Mouse (Mus musculus): ENCODE measurements at regions not wholly inside any gene's neighbourhood (a gene's known extent, or its start where the extent isn't known, plus 50 kb on each side); places are given as distances from the start of the nearest gene placed in this dataset.

GRCm38 (mm10) chr17:85873853-85874586, 185.9 kb upstream of the Six2 start:
- no peak overlapping the region for H3K4me3 ChIP-seq (ENCODE audit: low read length)
- H3K4me1 ChIP-seq (replicated peaks; ENCODE audit: control insufficient read depth, insufficient read depth, low read length), result peaks cover 12% of the 10 kb centered on the region
- no peak overlapping the region for H3K27ac ChIP-seq (ENCODE audit: low read length)
- 22% methylated on average over 13 of the region's 13 CpGs for WGBS
- H3K36me3 ChIP-seq (ENCODE audit: control insufficient read depth, insufficient read depth, low read length), result no peaks in the 10 kb centered on the region
- ATAC-seq (ENCODE audit: low read depth), result no peak
- H3K4me2 ChIP-seq (ENCODE audit: low read depth, low read length), result no peak overlapping the region
- no peak overlapping the region for H3K9ac ChIP-seq (ENCODE audit: low read length)
- no peaks in the 10 kb centered on the region for H3K9me3 ChIP-seq (ENCODE audit: control insufficient read depth, low read length)
- peaks cover 11% of the 10 kb centered on the region for H3K27me3 ChIP-seq (ENCODE audit: control insufficient read depth, insufficient read depth, low read depth, low read length)

GRCm38 (mm10) chr17:85872903-85873413, 184.9 kb upstream of the Six2 start:
- H3K4me1 ChIP-seq (replicated peaks; ENCODE audit: control insufficient read depth, insufficient read depth, low read length), result peaks cover 21% of the 10 kb centered on the region
- no peak overlapping the region for H3K27ac ChIP-seq (ENCODE audit: low read length)
- H3K36me3 ChIP-seq (ENCODE audit: control insufficient read depth, insufficient read depth, low read length), result no peaks in the 10 kb centered on the region
- no peak for ATAC-seq (ENCODE audit: low read depth)
- H3K4me2 ChIP-seq (ENCODE audit: low read depth, low read length), result no peak overlapping the region
- 28% methylated on average over 6 of the region's 6 CpGs for WGBS
- H3K9me3 ChIP-seq (ENCODE audit: control insufficient read depth, low read length), result no peaks in the 10 kb centered on the region
- H3K9ac ChIP-seq (ENCODE audit: low read length), result no peak overlapping the region
- H3K27me3 ChIP-seq (ENCODE audit: control insufficient read depth, insufficient read depth, low read depth, low read length), result peaks cover 11% of the 10 kb centered on the region
- no peak overlapping the region for H3K4me3 ChIP-seq (ENCODE audit: low read length)

- H3K27me3 ChIP-seq (ENCODE audit: control insufficient read depth, insufficient read depth, low read depth, low read length), result peaks cover 9% of the 10 kb centered on the region
- H3K4me2 ChIP-seq (ENCODE audit: low read depth, low read length), result peak overlapping the region; percentile 4; the same call in 1 of the 2 replicates
- 42% methylated on average over 8 of the region's 8 CpGs for WGBS
- H3K9me3 ChIP-seq (ENCODE audit: control insufficient read depth, low read length), result no peaks in the 10 kb centered on the region
- peak; percentile 88 for ATAC-seq (ENCODE audit: low read depth)
- H3K4me3 ChIP-seq (ENCODE audit: low read length), result no peak overlapping the region
- no peak overlapping the region for H3K9ac ChIP-seq (ENCODE audit: low read length)
- no peaks in the 10 kb centered on the region for H3K36me3 ChIP-seq (ENCODE audit: control insufficient read depth, insufficient read depth, low read length)
- peaks cover 21% of the 10 kb centered on the region for H3K4me1 ChIP-seq (replicated peaks; ENCODE audit: control insufficient read depth, insufficient read depth, low read length)
- H3K27ac ChIP-seq (ENCODE audit: low read length), result peak overlapping the region; percentile 80
Observed at GRCm38 (mm10) chr17:85870406-85870805, 182.3 kb upstream of the Six2 start.

GRCm38 (mm10) chr17:85869179-85869578, 181.1 kb upstream of the Six2 start:
- H3K9ac ChIP-seq (ENCODE audit: low read length), result no peak overlapping the region
- H3K9me3 ChIP-seq (ENCODE audit: control insufficient read depth, low read length), result no peaks in the 10 kb centered on the region
- H3K4me1 ChIP-seq (replicated peaks; ENCODE audit: control insufficient read depth, insufficient read depth, low read length), result peaks cover 21% of the 10 kb centered on the region
- WGBS, result 31% methylated on average over 5 of the region's 5 CpGs
- peak overlapping the region; percentile 0; the same call in 1 of the 2 replicates for H3K27ac ChIP-seq (ENCODE audit: low read length)
- ATAC-seq (ENCODE audit: low read depth), result 0 out of 2 replicates have a peak, but pooled peaks have one; percentile 22
- peaks cover 4% of the 10 kb centered on the region for H3K27me3 ChIP-seq (ENCODE audit: control insufficient read depth, insufficient read depth, low read depth, low read length)
- H3K4me3 ChIP-seq (ENCODE audit: low read length), result no peak overlapping the region
- H3K4me2 ChIP-seq (ENCODE audit: low read depth, low read length), result no peak overlapping the region
- no peaks in the 10 kb centered on the region for H3K36me3 ChIP-seq (ENCODE audit: control insufficient read depth, insufficient read depth, low read length)

- H3K27ac ChIP-seq (ENCODE audit: low read length), result no peak overlapping the region
- no peak overlapping the region for H3K9ac ChIP-seq (ENCODE audit: low read length)
- no peaks in the 10 kb centered on the region for H3K27me3 ChIP-seq (ENCODE audit: control insufficient read depth, insufficient read depth, low read depth, low read length)
- peak; percentile 46 for ATAC-seq (ENCODE audit: low read depth)
- no peaks in the 10 kb centered on the region for H3K36me3 ChIP-seq (ENCODE audit: control insufficient read depth, insufficient read depth, low read length)
- H3K4me3 ChIP-seq (ENCODE audit: low read length), result no peak overlapping the region
- no peak overlapping the region for H3K4me2 ChIP-seq (ENCODE audit: low read depth, low read length)
- no peaks in the 10 kb centered on the region for H3K9me3 ChIP-seq (ENCODE audit: control insufficient read depth, low read length)
- peaks cover 21% of the 10 kb centered on the region for H3K4me1 ChIP-seq (replicated peaks; ENCODE audit: control insufficient read depth, insufficient read depth, low read length)
- WGBS, result 52% methylated on average over 12 of the region's 12 CpGs
Observed at GRCm38 (mm10) chr17:85867945-85868616, 180.0 kb upstream of the Six2 start.

- Histone ChIP-seq H3K9me3 (ENCODE audit: control insufficient read depth, low read length) (no peaks in the 10 kb centered on the region), H3K27me3 (ENCODE audit: control insufficient read depth, insufficient read depth, low read depth, low read length) (no peaks in the 10 kb centered on the region), H3K4me2 (ENCODE audit: low read depth, low read length) (no peak overlapping the region), H3K9ac (ENCODE audit: low read length) (no peak overlapping the region), H3K27ac (ENCODE audit: low read length) (no peak overlapping the region), H3K4me1 (replicated peaks; ENCODE audit: control insufficient read depth, insufficient read depth, low read length) (peaks cover 21% of the 10 kb centered on the region), H3K36me3 (ENCODE audit: control insufficient read depth, insufficient read depth, low read length) (no peaks in the 10 kb centered on the region), H3K4me3 (ENCODE audit: low read length) (no peak overlapping the region)
- WGBS, result 59% methylated on average over 3 of the region's 3 CpGs
- ATAC-seq (ENCODE audit: low read depth), result no peak
Observed at GRCm38 (mm10) chr17:85866581-85866980, 178.5 kb upstream of the Six2 start.

GRCm38 (mm10) chr17:85865940-85866339, 177.9 kb upstream of the Six2 start:
- no peaks in the 10 kb centered on the region for H3K27me3 ChIP-seq (ENCODE audit: control insufficient read depth, insufficient read depth, low read depth, low read length)
- H3K9ac ChIP-seq (ENCODE audit: low read length), result no peak overlapping the region
- H3K4me3 ChIP-seq (ENCODE audit: low read length), result no peak overlapping the region
- H3K4me2 ChIP-seq (ENCODE audit: low read depth, low read length), result no peak overlapping the region
- 88% methylated on average over 4 of the region's 4 CpGs for WGBS
- no peaks in the 10 kb centered on the region for H3K36me3 ChIP-seq (ENCODE audit: control insufficient read depth, insufficient read depth, low read length)
- H3K9me3 ChIP-seq (ENCODE audit: control insufficient read depth, low read length), result no peaks in the 10 kb centered on the region
- H3K4me1 ChIP-seq (replicated peaks; ENCODE audit: control insufficient read depth, insufficient read depth, low read length), result peaks cover 17% of the 10 kb centered on the region
- H3K27ac ChIP-seq (ENCODE audit: low read length), result no peak overlapping the region
- ATAC-seq (ENCODE audit: low read depth), result no peak

- Histone ChIP-seq H3K4me2 (ENCODE audit: low read depth, low read length) (no peak overlapping the region), H3K4me3 (ENCODE audit: low read length) (no peak overlapping the region), H3K9ac (ENCODE audit: low read length) (no peak overlapping the region), H3K9me3 (ENCODE audit: control insufficient read depth, low read length) (no peaks in the 10 kb centered on the region), H3K36me3 (ENCODE audit: control insufficient read depth, insufficient read depth, low read length) (no peaks in the 10 kb centered on the region), H3K27ac (ENCODE audit: low read length) (no peak overlapping the region), H3K4me1 (replicated peaks; ENCODE audit: control insufficient read depth, insufficient read depth, low read length) (no peaks in the 10 kb centered on the region; the same call in 1 of the 2 replicates), H3K27me3 (ENCODE audit: control insufficient read depth, insufficient read depth, low read depth, low read length) (no peaks in the 10 kb centered on the region)
- no peak for ATAC-seq (ENCODE audit: low read depth)
- WGBS, result 48% methylated on average over 9 of the region's 9 CpGs
Observed at GRCm38 (mm10) chr17:85861328-85861727, 173.3 kb upstream of the Six2 start.

GRCm38 (mm10) chr17:85860797-85861196, 172.7 kb upstream of the Six2 start:
- WGBS, result 48% methylated on average over 4 of the region's 4 CpGs
- H3K4me1 ChIP-seq (replicated peaks; ENCODE audit: control insufficient read depth, insufficient read depth, low read length), result no peaks in the 10 kb centered on the region; the same call in 1 of the 2 replicates
- no peak overlapping the region for H3K4me2 ChIP-seq (ENCODE audit: low read depth, low read length)
- no peak overlapping the region for H3K9ac ChIP-seq (ENCODE audit: low read length)
- H3K36me3 ChIP-seq (ENCODE audit: control insufficient read depth, insufficient read depth, low read length), result no peaks in the 10 kb centered on the region
- H3K27me3 ChIP-seq (ENCODE audit: control insufficient read depth, insufficient read depth, low read depth, low read length), result no peaks in the 10 kb centered on the region
- H3K4me3 ChIP-seq (ENCODE audit: low read length), result no peak overlapping the region
- ATAC-seq (ENCODE audit: low read depth), result no peak
- no peak overlapping the region for H3K27ac ChIP-seq (ENCODE audit: low read length)
- no peaks in the 10 kb centered on the region for H3K9me3 ChIP-seq (ENCODE audit: control insufficient read depth, low read length)
